Mouse (Mus musculus): Measurements from ENCODE around the gene Slc25a11.

- TF ChIP-seq EP300 (IDR thresholded peaks at IDR 0.05; ENCODE audit: low read depth) (no peak), CTCF (IDR thresholded peaks at IDR 0.05; ENCODE audit: low read depth) (no peak)
These were observed 10.7 kb upstream of the Slc25a11 start for GRCm38 (mm10) chr11:70657991-70658390.

Measured in liver, embryonic 14.5 days (tissue).